Mouse (Mus musculus): ENCODE results near the gene Ccnd1. TPM values are rescaled to one million over a fixed set of nuclear protein-coding genes. Genes with fewer than 3 reads are reported as not detected.

Gene Ccnd1
- polyA plus RNA-seq, 1 experiment from 2014 or later: 63.7 TPM

Other genes with a start within 250 kb of the Ccnd1 start
- 7.3 and 7.5 TPM in 2 replicates for gene Ano1, start 188.0 kb downstream of the Ccnd1 start, polyA plus RNA-seq (2014; fragmentation: Nextera tagmentation; extraction: Ambion mirVana)
- not detected in 2 replicates for gene Fgf3, start 101.8 kb downstream of the Ccnd1 start, polyA plus RNA-seq (2014; fragmentation: Nextera tagmentation; extraction: Ambion mirVana)
- not detected in 2 replicates for gene Fgf4, start 92.6 kb downstream of the Ccnd1 start, polyA plus RNA-seq (2014; fragmentation: Nextera tagmentation; extraction: Ambion mirVana)
- gene Fgf15, start 43.4 kb downstream of the Ccnd1 start, polyA plus RNA-seq (2014; fragmentation: Nextera tagmentation; extraction: Ambion mirVana): not detected in 2 replicates
- 16.1 and 19.2 TPM in 2 replicates for gene LTO1, start 24.8 kb downstream of the Ccnd1 start, polyA plus RNA-seq (2014; fragmentation: Nextera tagmentation; extraction: Ambion mirVana)